Mouse (Mus musculus): ENCODE measurements at regions not wholly inside any gene's neighbourhood (a gene's known extent, or its start where the extent isn't known, plus 50 kb on each side); places are given as distances from the start of the nearest gene placed in this dataset.

GRCm38 (mm10) chr6:31039485-31039884 is 80.6 kb upstream of the Klf14 start:
- H3K4me1 ChIP-seq (ENCODE audit: control insufficient read depth, insufficient read depth, low read length), result no peaks in the 10 kb centered on the region
- no peak for TF ChIP-seq CTCF (IDR thresholded peaks at IDR 0.05; ENCODE audit: extremely low read depth, insufficient read depth, low read length)
- no peak for TF ChIP-seq POLR2A (IDR thresholded peaks at IDR 0.05; ENCODE audit: extremely low read depth, insufficient read depth, low read length)
- no peak overlapping the region for H3K4me3 ChIP-seq (ENCODE audit: insufficient read depth, low read length)
- no peak overlapping the region for H3K27ac ChIP-seq (ENCODE audit: insufficient read depth, low read length)

- Histone ChIP-seq H3K4me1 (ENCODE audit: control insufficient read depth, insufficient read depth, low read length) (no peaks in the 10 kb centered on the region), H3K27ac (ENCODE audit: insufficient read depth, low read length) (no peak overlapping the region), H3K4me3 (ENCODE audit: insufficient read depth, low read length) (no peak overlapping the region)
- TF ChIP-seq CTCF (IDR thresholded peaks at IDR 0.05; ENCODE audit: extremely low read depth, insufficient read depth, low read length), result no peak
- TF ChIP-seq POLR2A (IDR thresholded peaks at IDR 0.05; ENCODE audit: extremely low read depth, insufficient read depth, low read length), result no peak
Observed at GRCm38 (mm10) chr6:31040783-31041182, 81.9 kb upstream of the Klf14 start.

GRCm38 (mm10) chr6:31043368-31043767 is 84.5 kb upstream of the Klf14 start:
- no peak for TF ChIP-seq POLR2A (IDR thresholded peaks at IDR 0.05; ENCODE audit: extremely low read depth, insufficient read depth, low read length)
- no peak for TF ChIP-seq CTCF (IDR thresholded peaks at IDR 0.05; ENCODE audit: extremely low read depth, insufficient read depth, low read length)
- Histone ChIP-seq H3K4me3 (ENCODE audit: insufficient read depth, low read length) (no peak overlapping the region), H3K4me1 (ENCODE audit: control insufficient read depth, insufficient read depth, low read length) (no peaks in the 10 kb centered on the region), H3K27ac (ENCODE audit: insufficient read depth, low read length) (no peak overlapping the region)

GRCm38 (mm10) chr6:31043919-31044318 is 85.0 kb upstream of the Klf14 start:
- TF ChIP-seq CTCF (IDR thresholded peaks at IDR 0.05; ENCODE audit: extremely low read depth, insufficient read depth, low read length) (no peak), POLR2A (IDR thresholded peaks at IDR 0.05; ENCODE audit: extremely low read depth, insufficient read depth, low read length) (no peak)
- no peak overlapping the region for H3K27ac ChIP-seq (ENCODE audit: insufficient read depth, low read length)
- H3K4me1 ChIP-seq (ENCODE audit: control insufficient read depth, insufficient read depth, low read length), result no peaks in the 10 kb centered on the region; the same call in 1 of the 2 replicates
- no peak overlapping the region for H3K4me3 ChIP-seq (ENCODE audit: insufficient read depth, low read length)

GRCm38 (mm10) chr6:31046197-31046596 is 87.3 kb upstream of the Klf14 start:
- TF ChIP-seq POLR2A (IDR thresholded peaks at IDR 0.05; ENCODE audit: extremely low read depth, insufficient read depth, low read length), result no peak
- no peak for TF ChIP-seq CTCF (IDR thresholded peaks at IDR 0.05; ENCODE audit: extremely low read depth, insufficient read depth, low read length)
- no peak overlapping the region for H3K27ac ChIP-seq (ENCODE audit: insufficient read depth, low read length)
- no peak overlapping the region for H3K4me3 ChIP-seq (ENCODE audit: insufficient read depth, low read length)

GRCm38 (mm10) chr6:31048920-31049576 is 90.2 kb upstream of the Klf14 start:
- H3K4me3 ChIP-seq (ENCODE audit: insufficient read depth, low read length), result no peak overlapping the region

More at GRCm38 (mm10) chr6:31046197-31046596, 87.3 kb upstream of the Klf14 start:
- H3K4me1 ChIP-seq (ENCODE audit: control insufficient read depth, insufficient read depth, low read length), result no peaks in the 10 kb centered on the region; the same call in 1 of the 2 replicates

GRCm38 (mm10) chr6:31050831-31051230 is 92.0 kb upstream of the Klf14 start:
- H3K27ac ChIP-seq (ENCODE audit: insufficient read depth, low read length), result no peak overlapping the region
- H3K4me1 ChIP-seq (ENCODE audit: control insufficient read depth, insufficient read depth, low read length), result peaks cover 2% of the 10 kb centered on the region; the same call in 1 of the 2 replicates
- TF ChIP-seq CTCF (IDR thresholded peaks at IDR 0.05; ENCODE audit: extremely low read depth, insufficient read depth, low read length) (no peak), POLR2A (IDR thresholded peaks at IDR 0.05; ENCODE audit: extremely low read depth, insufficient read depth, low read length) (no peak)
- no peak overlapping the region for H3K4me3 ChIP-seq (ENCODE audit: insufficient read depth, low read length)

More at GRCm38 (mm10) chr6:31048920-31049576, 90.2 kb upstream of the Klf14 start:
- H3K27ac ChIP-seq (ENCODE audit: insufficient read depth, low read length), result no peak overlapping the region
- no peak for TF ChIP-seq POLR2A (IDR thresholded peaks at IDR 0.05; ENCODE audit: extremely low read depth, insufficient read depth, low read length)
- TF ChIP-seq CTCF (IDR thresholded peaks at IDR 0.05; ENCODE audit: extremely low read depth, insufficient read depth, low read length), result no peak
- peaks cover 2% of the 10 kb centered on the region; the same call in 1 of the 2 replicates for H3K4me1 ChIP-seq (ENCODE audit: control insufficient read depth, insufficient read depth, low read length)

GRCm38 (mm10) chr6:31051771-31052170 is 92.9 kb upstream of the Klf14 start:
- TF ChIP-seq POLR2A (IDR thresholded peaks at IDR 0.05; ENCODE audit: extremely low read depth, insufficient read depth, low read length) (no peak), CTCF (IDR thresholded peaks at IDR 0.05; ENCODE audit: extremely low read depth, insufficient read depth, low read length) (no peak)
- Histone ChIP-seq H3K27ac (ENCODE audit: insufficient read depth, low read length) (no peak overlapping the region), H3K4me1 (ENCODE audit: control insufficient read depth, insufficient read depth, low read length) (peaks cover 2% of the 10 kb centered on the region; the same call in 1 of the 2 replicates), H3K4me3 (ENCODE audit: insufficient read depth, low read length) (no peak overlapping the region)

GRCm38 (mm10) chr6:31053003-31053402 is 94.1 kb upstream of the Klf14 start:
- no peak overlapping the region for H3K4me3 ChIP-seq (ENCODE audit: insufficient read depth, low read length)
- no peak for TF ChIP-seq POLR2A (IDR thresholded peaks at IDR 0.05; ENCODE audit: extremely low read depth, insufficient read depth, low read length)
- no peak for TF ChIP-seq CTCF (IDR thresholded peaks at IDR 0.05; ENCODE audit: extremely low read depth, insufficient read depth, low read length)
- H3K4me1 ChIP-seq (ENCODE audit: control insufficient read depth, insufficient read depth, low read length), result peaks cover 2% of the 10 kb centered on the region; the same call in 1 of the 2 replicates
- H3K27ac ChIP-seq (ENCODE audit: insufficient read depth, low read length), result no peak overlapping the region

All from cortical plate, adult 2 months (tissue).